Mouse (Mus musculus): ENCODE results near the gene Dph7. TPM values are rescaled to one million over a fixed set of nuclear protein-coding genes. Genes with fewer than 3 reads are reported as not detected.
A peak's percentile ranks its signal among the peaks of the same experiment; 100 is the strongest.
"Not testable (repeated sequence)": the region's sequence is repeated elsewhere in the genome, so short reads cannot be mapped to it uniquely, and the experiment has no call there.

Dph7 gene
- polyA plus RNA-seq, 2 experiments from 2014 or later = 30.0 to 32.2 TPM

DNA sequence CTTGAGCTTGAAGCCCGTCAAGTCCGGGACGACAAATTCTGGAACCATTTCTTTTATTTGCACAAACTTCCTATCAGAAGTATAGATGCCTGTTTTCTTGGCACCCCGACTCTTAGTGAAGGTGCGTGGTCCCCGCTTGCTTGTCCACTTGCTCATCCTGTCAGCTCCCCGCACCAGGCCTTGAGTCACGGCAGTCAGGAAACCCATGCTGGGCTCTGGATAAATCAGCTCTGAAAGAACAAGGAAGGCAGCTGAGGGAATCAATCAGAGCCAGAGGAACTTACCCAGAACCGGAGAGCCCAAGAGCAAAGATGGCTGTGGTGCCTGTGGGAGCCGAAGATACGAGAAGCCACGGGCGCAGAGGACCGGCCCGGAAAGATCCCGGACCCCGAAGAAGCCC is 12.3 kb downstream of the Dph7 start:
- ATAC-seq = not testable (repeated sequence)

DNA sequence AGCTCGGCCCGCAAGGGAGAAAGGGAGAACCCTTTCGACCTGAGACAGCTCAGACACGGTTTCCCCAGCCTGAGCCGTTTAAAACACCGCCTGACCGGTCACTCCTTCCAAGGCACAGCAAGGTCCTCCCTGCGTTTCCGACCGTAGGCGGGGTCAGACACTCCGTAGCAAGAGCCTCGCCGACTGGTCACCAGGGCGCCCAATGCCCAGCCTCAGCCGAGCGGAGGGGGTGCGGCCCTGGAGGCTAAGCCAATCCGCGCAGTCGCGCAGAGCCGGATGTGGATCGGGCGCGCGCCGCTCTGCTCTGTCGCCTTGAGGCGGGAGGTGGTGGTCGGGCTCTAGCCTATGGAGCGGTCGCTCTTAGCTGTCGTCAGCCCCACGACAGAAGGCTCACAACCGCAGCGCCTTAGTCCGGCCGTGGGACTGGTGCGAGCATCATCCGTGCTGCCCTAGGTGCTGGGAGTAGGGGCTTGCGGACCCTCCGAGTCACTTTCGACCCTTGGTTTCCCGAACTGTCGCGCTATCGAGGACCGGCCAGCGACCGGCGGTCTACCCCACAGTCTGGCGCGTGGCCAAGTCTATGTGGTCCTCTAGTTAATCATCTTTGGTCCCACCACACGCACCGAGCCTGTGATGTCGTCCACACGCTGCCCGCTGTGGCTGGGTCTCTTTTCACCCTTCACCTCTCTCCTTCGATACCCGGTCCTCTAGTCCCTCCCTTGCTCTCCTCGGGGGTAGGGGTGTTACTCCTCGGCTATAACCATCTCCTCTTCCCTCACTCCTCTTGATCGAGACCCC is 12.9 kb downstream of the Dph7 start, which contains the start of gene Mrpl41:
Gene Mrpl41 (minus strand): TSS at position 193 of the 798 bp plus-strand sequence.
- peak; percentile 92 for ATAC-seq

DNA sequence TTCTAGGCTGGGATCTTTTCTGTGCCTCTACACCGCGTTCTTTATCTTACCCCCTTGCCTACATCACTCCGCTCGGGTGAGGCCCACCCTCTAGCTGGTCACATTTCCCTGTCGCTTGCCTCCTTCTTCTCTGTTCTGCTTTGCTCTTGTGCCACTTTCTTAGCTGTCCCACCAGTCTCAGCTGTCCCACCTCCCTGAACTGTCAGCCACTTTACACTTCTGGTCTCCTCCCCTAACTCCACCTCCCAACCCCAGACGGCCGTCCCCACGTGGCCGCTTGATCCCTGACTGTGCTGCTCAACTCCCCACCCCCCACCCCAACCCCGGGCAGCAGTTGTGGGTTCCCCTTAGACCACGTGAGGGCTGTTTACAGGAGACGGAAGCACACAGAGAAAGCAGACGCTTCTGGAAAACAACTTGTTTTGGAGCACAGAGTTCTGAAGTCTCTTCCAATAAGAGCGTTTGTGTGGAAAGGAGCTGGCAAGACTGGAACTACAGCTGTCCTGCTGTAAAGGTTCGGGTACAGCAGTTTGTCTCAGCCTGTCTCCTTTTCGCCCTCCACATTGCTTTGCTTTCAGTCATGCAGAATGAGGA is 13.6 kb downstream of the Dph7 start, which contains the start of gene Pnpla7:
Gene Pnpla7 (plus strand): TSS at position 330 of the 594 bp plus-strand sequence.
- peak; percentile 59 for ATAC-seq

DNA sequence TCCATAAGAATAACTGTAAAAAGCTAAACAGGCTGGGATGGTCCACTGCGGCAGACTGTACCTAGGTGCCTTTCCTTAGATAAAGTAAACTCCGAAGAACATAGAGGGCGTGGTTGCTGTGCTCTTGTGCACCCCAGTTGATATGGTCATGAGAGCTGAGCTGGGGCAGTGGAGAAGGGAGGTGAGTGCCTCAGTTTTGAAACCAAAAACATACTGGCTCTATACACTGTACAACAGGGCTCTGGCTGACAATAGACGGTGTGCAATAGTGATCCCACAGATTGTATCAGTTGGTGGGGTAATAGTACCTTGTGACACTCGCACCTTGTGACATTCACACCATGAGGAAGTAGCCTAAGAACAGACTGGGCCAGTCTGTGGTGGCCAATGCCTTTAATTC is 14.8 kb downstream of the Dph7 start:
- no peak for ATAC-seq

DNA sequence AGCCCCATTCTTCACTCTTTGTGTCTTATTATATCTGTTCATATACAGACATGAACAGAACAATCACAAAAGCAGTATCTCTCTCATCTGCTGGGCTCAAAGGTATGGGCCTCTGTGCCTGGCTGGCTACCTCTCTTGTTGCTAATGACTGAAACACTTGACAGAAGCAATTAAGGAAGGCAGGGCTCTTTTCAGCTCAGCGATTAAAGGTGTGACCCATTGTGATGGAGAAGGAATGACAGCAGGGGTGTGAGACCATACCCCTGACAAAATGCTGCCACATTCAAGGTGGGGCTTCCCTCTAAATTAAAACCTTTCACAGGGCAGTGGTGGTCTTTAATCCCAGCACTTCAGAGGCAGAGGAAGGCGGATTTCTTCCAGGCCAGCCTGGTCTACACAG is 25.6 kb downstream of the Dph7 start:
- ATAC-seq = no peak

DNA sequence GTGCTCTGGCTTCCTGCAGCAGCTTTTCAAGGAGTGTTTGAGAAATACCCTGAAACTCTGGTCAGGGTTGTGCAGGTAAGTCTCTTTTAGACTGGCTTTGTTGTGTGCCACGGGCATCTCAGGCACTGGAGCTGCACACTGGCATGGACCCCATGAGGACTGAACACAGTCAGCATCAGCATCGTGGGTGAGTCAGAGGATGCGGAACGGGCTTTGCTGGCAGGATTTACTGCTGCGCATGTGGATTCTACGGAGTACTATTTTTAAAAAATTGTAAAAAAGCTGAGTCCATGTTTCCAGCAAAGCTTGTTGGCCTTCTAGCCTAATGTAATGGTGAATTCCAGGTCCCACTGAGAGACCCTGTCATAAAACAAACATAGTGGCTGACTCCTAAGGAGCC is 33.1 kb downstream of the Dph7 start:
- no peak for ATAC-seq

DNA sequence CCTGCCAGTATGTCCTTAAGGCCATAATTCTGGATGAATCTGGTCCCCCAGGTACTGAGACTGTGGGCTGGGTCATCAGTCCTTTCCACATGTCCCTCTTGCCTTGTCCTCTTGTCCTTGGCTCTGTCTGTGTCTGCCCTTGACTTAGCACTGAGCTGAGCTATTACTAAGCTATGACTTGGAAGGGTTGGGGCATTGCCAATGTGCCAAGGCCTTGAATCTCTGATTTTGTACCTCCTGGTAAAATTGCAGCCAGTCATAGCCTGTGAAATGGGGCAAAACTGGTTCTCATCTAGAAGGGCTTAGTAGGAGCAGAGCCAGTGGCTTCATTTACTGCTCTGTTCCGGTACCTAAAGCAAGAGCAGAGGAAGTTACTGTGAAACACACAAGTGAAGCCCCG is 34.3 kb downstream of the Dph7 start:
- ATAC-seq = no peak

DNA sequence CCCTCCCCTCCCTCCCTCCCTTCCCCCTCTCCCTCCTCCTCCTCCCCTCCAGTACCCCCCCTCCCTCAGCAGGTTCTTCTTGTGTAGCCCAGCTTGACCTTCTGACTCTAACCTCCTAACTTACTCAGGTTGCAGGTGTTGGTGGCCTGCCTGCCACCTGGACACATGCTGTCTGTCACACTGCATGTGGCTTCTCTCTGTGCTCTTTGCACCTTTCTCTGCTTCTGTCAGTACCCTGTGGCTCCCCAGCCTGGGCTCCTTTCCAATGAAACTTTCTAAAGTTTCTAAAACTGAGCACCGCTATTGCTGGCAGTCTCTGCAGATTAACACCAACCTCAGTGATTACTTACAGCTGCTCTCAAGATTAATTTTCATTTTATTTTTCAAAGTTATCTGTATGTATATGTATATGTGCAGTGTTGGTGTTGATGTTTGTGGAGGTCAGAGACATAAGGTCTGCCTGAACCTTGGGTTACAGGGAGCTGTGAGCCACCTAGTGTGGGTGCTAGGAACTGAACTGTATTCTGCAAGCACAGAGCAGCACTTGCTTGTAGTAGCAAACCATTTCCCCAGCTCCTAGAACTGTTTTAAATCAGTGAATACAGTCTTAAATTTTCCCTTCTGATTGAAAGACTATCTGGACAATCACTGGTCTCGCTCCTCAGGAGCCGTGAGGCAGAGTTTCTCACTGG is 38.5 kb downstream of the Dph7 start:
- no peak for ATAC-seq

DNA sequence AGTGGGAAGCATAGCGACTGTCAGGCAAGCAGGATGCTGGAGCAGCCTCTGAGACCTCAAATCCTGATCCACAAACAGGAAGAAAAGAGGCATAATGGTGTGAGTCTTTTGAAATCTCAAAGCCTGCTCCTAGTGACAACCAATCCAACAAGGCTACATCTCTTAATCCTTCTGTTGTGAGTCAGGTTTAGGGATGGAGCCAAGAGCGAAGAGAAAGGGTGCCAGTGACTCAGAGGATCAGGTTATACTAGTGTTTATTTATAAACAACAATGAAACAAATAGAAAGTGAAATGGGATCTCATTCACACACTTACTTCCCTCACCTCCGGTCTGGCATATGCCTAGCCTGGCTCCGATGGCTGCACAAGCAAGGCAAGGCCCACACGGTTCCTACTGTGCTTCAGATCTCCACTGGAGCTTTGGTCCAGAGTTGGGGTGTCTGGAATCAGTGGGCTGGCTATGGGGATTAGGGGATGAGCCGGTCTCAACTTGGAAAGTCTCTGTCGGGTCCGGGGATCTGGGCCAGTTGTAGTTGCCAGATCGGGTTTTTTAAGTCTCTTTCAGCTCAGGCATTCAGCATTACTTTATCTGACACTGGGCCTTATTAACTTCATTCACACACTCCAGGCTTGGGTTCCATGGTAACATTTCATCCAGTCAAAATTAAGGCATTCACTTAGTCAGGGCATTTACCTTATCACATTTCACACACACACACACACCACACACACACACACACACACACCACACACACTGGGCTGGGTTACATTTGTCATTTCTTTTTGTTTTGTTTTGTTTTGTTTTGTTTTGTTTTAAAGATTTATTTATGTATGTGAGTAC is 42.0 kb downstream of the Dph7 start:
- ATAC-seq = no peak

DNA sequence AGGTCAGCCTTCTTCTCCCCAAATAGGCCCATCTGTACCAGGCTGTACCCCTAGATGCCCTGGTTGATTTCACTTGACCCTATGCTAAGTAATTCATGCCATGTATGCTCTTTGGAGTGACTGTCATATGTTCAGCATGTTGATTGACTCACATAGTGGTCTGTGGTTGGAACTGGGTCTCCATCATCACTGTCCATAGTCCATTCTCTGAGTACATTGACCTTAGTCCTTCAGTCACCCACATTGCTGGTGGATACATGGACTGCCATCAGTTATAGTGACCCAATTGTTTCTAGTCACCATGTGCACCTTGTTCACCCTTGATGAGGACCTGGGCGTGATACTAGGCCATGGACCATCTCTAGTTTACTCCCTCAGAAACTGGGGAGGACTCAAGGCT is 44.6 kb downstream of the Dph7 start:
- no peak for ATAC-seq

DNA sequence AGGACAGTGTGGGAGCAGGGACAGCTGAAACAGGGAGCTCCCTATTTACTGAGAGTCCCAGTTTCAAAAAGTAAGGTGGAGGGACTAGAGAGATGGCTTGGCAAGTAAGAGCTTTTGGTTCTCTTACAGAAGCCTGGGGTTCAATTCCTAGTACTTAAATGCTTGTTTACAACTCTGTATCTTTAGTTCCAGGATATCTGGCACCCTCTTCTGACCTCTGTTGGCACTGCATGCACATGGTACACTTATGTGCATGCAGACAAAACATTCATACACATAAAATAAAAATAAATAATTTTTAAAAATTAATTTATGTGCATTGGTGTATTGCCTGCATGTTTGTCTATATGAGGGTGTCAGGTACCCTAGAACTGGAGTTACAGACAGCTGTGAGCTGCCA is 46.0 kb downstream of the Dph7 start:
- ATAC-seq = no peak

Other genes with a start within 250 kb of the Dph7 start
- gene Cacna1b, start 199.2 kb upstream of the Dph7 start, polyA plus RNA-seq (2017; shearing (Covaris generic)) = under 1 TPM in 1 of 2 experiments, not detected in 1; 0.45 TPM
- gene Ehmt1, start 42.8 kb upstream of the Dph7 start, polyA plus RNA-seq (2017; shearing (Covaris generic)) = 10 to 100 TPM; 35.7 to 45.4 TPM
- gene Arrdc1, start 27.1 kb upstream of the Dph7 start, polyA plus RNA-seq (2017; shearing (Covaris generic)) = 100 to 1,000 TPM; 191 to 208 TPM
- 1 to 10 TPM; 1.3 to 1.8 TPM for gene Zmynd19, start 12.6 kb upstream of the Dph7 start, polyA plus RNA-seq (2017; shearing (Covaris generic))
- gene Mrpl41, start 12.7 kb downstream of the Dph7 start, polyA plus RNA-seq (2017; shearing (Covaris generic)) = 100 to 1,000 TPM; 102 to 124 TPM
- gene Pnpla7, start 13.6 kb downstream of the Dph7 start, polyA plus RNA-seq (2017; shearing (Covaris generic)) = 10 to 100 TPM; 49.3 to 51.3 TPM
- gene Nsmf, start 92.0 kb downstream of the Dph7 start, polyA plus RNA-seq (2017; shearing (Covaris generic)) = 10 to 100 TPM; 11.1 to 11.2 TPM
- gene Entpd8, start 117.9 kb downstream of the Dph7 start, polyA plus RNA-seq (2017; shearing (Covaris generic)) = not detected
- gene Noxa1, start 132.7 kb downstream of the Dph7 start, polyA plus RNA-seq (2017; shearing (Covaris generic)) = 1 to 10 TPM; 1.6 to 1.9 TPM
- gene Nrarp, start 218.4 kb downstream of the Dph7 start, polyA plus RNA-seq (2017; shearing (Covaris generic)) = 1 to 10 TPM in 1 of 2 experiments, under 1 TPM in 1; 0.61 to 1.2 TPM
- gene Tor4a, start 234.5 kb downstream of the Dph7 start, polyA plus RNA-seq (2017; shearing (Covaris generic)) = 10 to 100 TPM; 51.4 to 89.5 TPM
- 10 to 100 TPM; 41.1 to 49.1 TPM for gene Nelfb, start 249.1 kb downstream of the Dph7 start, polyA plus RNA-seq (2017; shearing (Covaris generic))